Mouse (Mus musculus) liver, embryonic 14.5 days (tissue): ENCODE data around the gene Ppp1r3c. TPM values are rescaled to one million over a fixed set of nuclear protein-coding genes. Genes with fewer than 3 reads are reported as not detected.

ENCODE experiments used
- ATAC-seq: fragments of 200-750 bp; cut with Nextera tagmentation; 2 replicates; pipeline ENCODE4 v1.8.0; 2017; ENCODE audit warnings: moderate number of reproducible peaks, mild to moderate bottlenecking, moderate library complexity; ENCODE audit not compliant: insufficient read depth
- DNase-seq, 3 experiments: peaks; one replicate each; pipeline ENCODE4 v3.0.0-alpha.2; 2012 to 2013; ENCODE audit warnings: low read depth in 3 of 3, low spot score in 3 of 3
- H3K27ac ChIP-seq: fragments of 300-500 bp; sonication (generic); 2 replicates; pipeline ENCODE4 v1.5.1; 2014; ENCODE audit warnings: moderate library complexity, mild to moderate bottlenecking, control low read depth, inconsistent platforms
- H3K27me3 ChIP-seq: fragments of 300-500 bp; sonication (generic); 2 replicates; pipeline ENCODE4 v1.6.1; 2014; ENCODE audit warnings: mild to moderate bottlenecking, low read length, moderate library complexity; ENCODE audit not compliant: control insufficient read depth, insufficient read depth
- H3K36me3 ChIP-seq: fragments of 300-500 bp; sonication (generic); replicated peaks from 2 replicates; pipeline ENCODE4 v1.6.1; 2014; ENCODE audit warnings: low read depth; ENCODE audit not compliant: control insufficient read depth, insufficient read depth
- H3K4me1 ChIP-seq, 2 experiments: fragments of 200-500 bp in 1 of 2; fragments of 300-500 bp in 1 of 2; sonication (generic) in 1 of 2; replicated peaks; 2 replicates each; pipeline ENCODE4 v1.6.1; 2012 to 2014; ENCODE audit warnings: antibody characterized with exemption in 1 of 2, inconsistent platforms in 1 of 2, low read length in 1 of 2; ENCODE audit not compliant: control insufficient read depth in 2 of 2, insufficient read depth in 2 of 2
- H3K4me2 ChIP-seq: fragments of 300-500 bp; sonication (generic); 2 replicates; pipeline ENCODE4 v1.6.1; 2014; ENCODE audit warnings: low read depth, mild to moderate bottlenecking, control low read depth, moderate library complexity
- H3K4me3 ChIP-seq, 2 experiments: fragments of 200-500 bp in 1 of 2; fragments of 300-500 bp in 1 of 2; sonication (generic) in 1 of 2; 2 replicates each; pipeline ENCODE4 v1.5.1; 2012 to 2014; ENCODE audit warnings: low read depth in 2 of 2, low read length in 2 of 2, mild to moderate bottlenecking in 2 of 2, control low read depth in 1 of 2, inconsistent platforms in 1 of 2, moderate library complexity in 1 of 2; ENCODE audit not compliant: insufficient read depth in 1 of 2
- H3K9ac ChIP-seq: fragments of 300-500 bp; sonication (generic); replicated peaks from 2 replicates; pipeline ENCODE4 v1.6.1; 2014; ENCODE audit warnings: mild to moderate bottlenecking, control low read depth, moderate library complexity
- H3K9me3 ChIP-seq: fragments of 300-500 bp; sonication (generic); 2 replicates; pipeline ENCODE4 v1.6.1; 2016; ENCODE audit warnings: low read length, mixed read lengths; ENCODE audit not compliant: control insufficient read depth
- CTCF ChIP-seq: IDR thresholded peaks from 2 replicates; pipeline ENCODE4 v1.5.1; 2016; ENCODE audit warnings: antibody characterized with exemption, low read depth, control low read depth
- EP300 ChIP-seq: IDR thresholded peaks from 2 replicates; pipeline ENCODE4 v1.6.1; 2016; ENCODE audit warnings: antibody characterized with exemption, low read depth
- WGBS: fragments of 180-500 bp; shearing (Covaris S2); extraction: QIAGEN DNeasy Blood & Tissue Kit; methylation state at CpG from one replicate; pipeline ENCODE4 v1.1.7; 2014; ENCODE audit not compliant: insufficient replicate concordance; 5-methylcytosine and 5-hydroxymethylcytosine counted together
- polyA plus RNA-seq, 2 experiments: library from polyadenylated mRNA; depleted of rRNA in 1 of 2; stranded (reverse) in 1 of 2; unstranded in 1 of 2; fragments of >200 nt; fragmentation: Nextera tagmentation in 1 of 2; extraction: Ambion mirVana in 1 of 2; gene quantifications; 2 replicates each; pipeline versions ENCODE4 v1.2.1 to v1.2.3; 2012 to 2014

Ppp1r3c gene
- polyA plus RNA-seq, 2 experiments = 0.65 to 1.1 TPM

DNA sequence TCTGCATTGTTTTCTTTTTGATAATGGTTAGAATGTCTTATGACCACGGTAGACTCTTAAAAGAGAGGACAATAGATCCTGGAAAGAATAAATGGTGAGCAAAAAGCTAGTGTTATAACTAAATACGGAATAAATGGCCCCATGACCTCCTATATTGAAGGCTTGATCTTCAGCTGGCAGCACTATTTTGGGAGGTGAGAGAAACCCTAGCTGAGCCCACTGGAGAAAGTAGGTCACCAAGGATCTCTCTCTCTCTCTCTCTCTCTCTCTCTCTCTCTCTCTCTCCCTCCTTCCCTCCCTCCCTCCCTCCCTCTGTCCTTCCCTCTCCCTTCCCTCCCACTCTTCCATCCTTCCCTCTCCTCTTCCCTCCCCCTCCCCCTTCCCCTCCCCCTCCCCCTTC, 42.9 kb downstream of the Ppp1r3c start:
- no peak overlapping the region for H3K9ac ChIP-seq
- no peak overlapping the region for H3K27ac ChIP-seq
- no peaks in the 10 kb centered on the region for H3K27me3 ChIP-seq
- ATAC-seq (no peak), DNase-seq (no peak)
- TF ChIP-seq EP300 (no peak), CTCF (no peak)
- no peak overlapping the region for H3K4me3 ChIP-seq
- WGBS = 47% methylated on average over 2 of the region's 2 CpGs
- H3K9me3 ChIP-seq = no peaks in the 10 kb centered on the region
- 0 out of 4 replicates have a peak, but pooled peaks cover 0 to 3% of the 10 kb centered on the region in 2 experiments for H3K4me1 ChIP-seq
- H3K4me2 ChIP-seq = no peak overlapping the region
- no peaks in the 10 kb centered on the region for H3K36me3 ChIP-seq

DNA sequence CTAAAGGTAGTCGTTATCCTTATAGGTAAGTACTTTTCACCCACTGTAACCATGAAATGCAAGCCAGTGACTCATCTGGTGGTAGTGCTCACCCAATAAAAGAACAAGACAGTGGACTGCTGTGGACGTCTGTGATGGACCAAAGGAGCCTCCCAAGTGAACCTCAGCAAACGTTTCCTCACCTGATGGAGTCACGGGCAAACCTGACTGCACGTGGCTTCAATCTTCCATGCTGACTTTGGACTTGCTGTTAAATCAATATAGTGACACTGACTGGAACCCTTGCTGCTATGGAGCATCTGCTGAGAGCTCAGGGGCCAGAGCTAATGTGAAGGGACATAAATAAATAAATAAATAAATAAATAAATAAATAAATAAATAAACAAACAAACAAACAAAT, 44.5 kb downstream of the Ppp1r3c start:
- WGBS = 61% methylated on average over 5 of the region's 5 CpGs
- DNase-seq = no peak

DNA sequence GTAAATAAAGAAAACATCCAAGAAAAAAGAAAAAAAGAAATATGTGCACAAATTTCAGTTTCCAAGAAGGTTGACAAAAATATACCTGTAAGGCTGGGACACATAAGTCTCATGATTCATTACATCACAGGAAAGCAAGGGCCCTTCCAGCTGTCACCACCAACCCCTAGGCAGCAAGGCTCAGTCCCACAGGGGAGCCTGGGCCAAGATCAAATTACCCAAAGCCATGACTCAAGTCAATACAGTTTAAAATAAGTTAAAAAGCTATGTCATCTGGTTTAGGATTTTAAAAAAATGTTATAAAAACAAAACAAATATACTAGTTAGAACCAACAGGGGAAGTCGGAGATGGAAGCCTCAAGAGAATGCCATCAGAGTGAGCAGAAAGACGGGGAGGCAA, 45.2 kb downstream of the Ppp1r3c start:
- Histone ChIP-seq H3K4me2 (no peak overlapping the region), H3K36me3 (no peaks in the 10 kb centered on the region), H3K9ac (no peak overlapping the region), H3K4me3 (no peak overlapping the region), H3K27me3 (no peaks in the 10 kb centered on the region), H3K4me1 (peaks cover 0 to 9% of the 10 kb centered on the region in 2 experiments; a peak in 2 of 4 replicates), H3K9me3 (no peaks in the 10 kb centered on the region), H3K27ac (no peak overlapping the region)
- WGBS = 73% methylated on average over 2 of the region's 2 CpGs
- DNase-seq (no peak), ATAC-seq (no peak)
- TF ChIP-seq CTCF (no peak), EP300 (no peak)

More for the DNA sequence above, 44.5 kb downstream of the Ppp1r3c start:
- no peak for TF ChIP-seq CTCF
- TF ChIP-seq EP300 = no peak
- ATAC-seq = no peak
- Histone ChIP-seq H3K27me3 (no peaks in the 10 kb centered on the region), H3K27ac (no peak overlapping the region), H3K4me1 (peaks cover 0 to 9% of the 10 kb centered on the region in 2 experiments; a peak in 2 of 4 replicates), H3K36me3 (no peaks in the 10 kb centered on the region), H3K4me2 (no peak overlapping the region), H3K9me3 (no peaks in the 10 kb centered on the region), H3K9ac (no peak overlapping the region), H3K4me3 (no peak overlapping the region)

DNA sequence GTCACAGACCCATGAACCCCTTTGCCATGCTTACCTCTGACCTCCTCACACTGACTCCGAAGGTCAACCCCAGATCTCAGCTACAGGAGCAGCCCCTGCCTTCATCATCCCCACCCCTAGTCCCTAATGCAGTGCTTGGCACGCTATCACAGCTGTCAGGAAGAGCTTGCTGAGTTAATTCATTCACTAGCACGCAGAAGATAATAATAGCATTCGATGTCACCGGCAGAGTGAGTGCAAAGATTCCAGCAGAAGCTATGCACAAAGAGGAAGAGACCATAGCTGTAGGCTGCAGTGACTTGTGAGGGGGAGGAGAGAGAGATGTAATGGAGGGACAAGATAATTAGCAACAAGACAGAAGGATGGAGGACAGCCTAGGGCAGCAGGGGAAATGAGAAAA, 47.2 kb downstream of the Ppp1r3c start:
- WGBS = 41% methylated on average over 5 of the region's 5 CpGs
- ATAC-seq = no peak
- Histone ChIP-seq H3K36me3 (no peaks in the 10 kb centered on the region), H3K4me1 (peaks cover 0 to 9% of the 10 kb centered on the region in 2 experiments; a peak in 2 of 4 replicates), H3K27ac (no peak overlapping the region), H3K9ac (no peak overlapping the region), H3K4me3 (no peak overlapping the region), H3K27me3 (no peaks in the 10 kb centered on the region), H3K4me2 (no peak overlapping the region), H3K9me3 (no peaks in the 10 kb centered on the region)
- no peak for TF ChIP-seq CTCF
- no peak for TF ChIP-seq EP300
- no peak for DNase-seq

DNA sequence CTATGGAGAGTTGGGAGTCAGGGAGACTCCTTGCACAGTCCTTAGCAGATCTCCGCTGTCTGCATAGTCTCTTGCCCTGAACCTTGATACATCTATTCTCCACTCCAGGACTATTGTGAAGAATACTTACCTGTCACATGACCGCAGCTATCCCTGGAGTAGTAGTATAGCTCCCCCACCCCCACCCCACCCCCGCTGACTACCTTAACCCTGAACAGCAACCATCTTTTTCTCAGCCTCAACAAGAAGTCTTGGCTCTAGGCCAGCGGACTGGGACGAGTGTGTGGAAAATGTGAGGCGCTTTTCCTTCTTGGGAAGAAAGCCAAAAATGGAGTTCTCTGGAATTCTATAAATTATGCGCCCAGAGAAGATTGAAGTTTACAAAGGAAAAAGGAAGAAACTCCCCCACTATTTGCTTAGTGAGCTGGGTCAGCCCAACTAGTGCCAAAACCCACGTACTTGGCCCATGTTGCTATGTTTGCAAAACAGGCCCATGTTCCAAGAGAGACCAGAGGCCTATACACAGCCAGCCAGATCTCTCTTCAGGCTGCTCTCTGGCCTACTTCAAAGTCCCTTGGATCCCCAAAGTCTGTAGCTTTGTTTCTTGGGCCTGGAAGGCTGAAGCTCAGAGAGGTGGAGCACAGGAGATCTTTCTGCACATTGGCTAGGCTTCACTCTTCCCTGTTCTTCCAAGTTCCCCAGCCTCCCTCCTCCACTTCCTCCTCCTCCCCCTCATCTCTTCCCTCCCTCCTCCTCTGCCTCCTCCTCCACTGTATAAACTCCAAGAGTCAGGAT, 48.4 kb downstream of the Ppp1r3c start:
- Histone ChIP-seq H3K9ac (no peak overlapping the region), H3K36me3 (no peaks in the 10 kb centered on the region), H3K27me3 (no peaks in the 10 kb centered on the region), H3K4me3 (no peak overlapping the region), H3K27ac (no peak overlapping the region), H3K9me3 (no peaks in the 10 kb centered on the region), H3K4me2 (no peak overlapping the region), H3K4me1 (peaks cover 0 to 9% of the 10 kb centered on the region in 2 experiments; a peak in 2 of 4 replicates)
- 64% methylated on average over 8 of the region's 8 CpGs for WGBS
- no peak for DNase-seq
- ATAC-seq = no peak
- no peak for TF ChIP-seq CTCF
- TF ChIP-seq EP300 = no peak
